Mouse (Mus musculus): ENCODE results near the gene Hnrnpf.

GRCm38 (mm10) chr6:117916205-117916736 lies 16.1 kb downstream of the Hnrnpf start:
- TF ChIP-seq FLI1 (IDR thresholded peaks at IDR 0.05; ENCODE audit: low read length) (no peak), GATA1 (IDR thresholded peaks at IDR 0.05; ENCODE audit: borderline replicate concordance, low read length) (no peak)
